Mouse (Mus musculus) cerebellum, postnatal 10 days (tissue): Measurements from ENCODE around the gene Lingo3.
A peak's percentile ranks its signal among the peaks of the same experiment; 100 is the strongest.

ENCODE experiments used
- DNase-seq, 2 experiments: peaks; one replicate each; pipeline ENCODE4 v3.0.0; 2021; ENCODE audit warnings: mixed read lengths in 2 of 2

Lingo3 gene

DNA sequence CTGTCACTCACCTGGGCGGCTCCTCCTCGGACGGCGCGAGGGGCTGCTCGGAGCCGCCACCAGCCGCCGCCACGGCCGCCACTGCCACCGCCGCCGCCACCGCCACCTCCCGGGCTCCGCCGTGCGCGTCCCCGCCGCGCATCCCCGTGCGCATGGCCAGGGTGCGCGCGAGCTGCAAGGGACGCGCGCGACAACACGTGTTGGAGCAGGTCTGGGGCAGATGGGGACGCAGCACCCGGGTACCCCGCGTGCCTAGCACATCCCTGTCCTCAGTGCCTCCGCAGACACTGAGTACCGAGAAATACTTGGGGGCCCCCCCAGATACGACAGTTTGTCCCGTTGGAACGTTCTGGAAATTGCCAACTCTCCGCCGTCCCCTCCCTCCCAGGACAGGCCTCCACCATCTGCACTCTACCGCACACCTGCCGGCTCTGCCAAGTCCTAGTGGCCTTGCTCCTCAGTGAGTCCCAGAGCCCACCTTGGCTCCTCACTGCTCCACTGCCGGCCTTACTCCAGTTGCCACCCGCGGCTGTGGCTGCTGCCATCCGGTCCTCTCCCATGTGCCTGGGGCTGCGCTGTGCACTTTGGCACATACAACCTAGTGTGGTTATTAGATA lies at the start of gene Lingo3:
Gene Lingo3 (minus strand): TSS at position 109 of the 617 bp plus-strand sequence.
- peak; percentile 82 to 85 for DNase-seq

GRCm38 (mm10) chr10:80887181-80887580 lies 43.3 kb upstream of the Lingo3 start:
- peak; percentile 85 to 88 for DNase-seq

- DNase-seq: peak; percentile 88 to 91
Observed at GRCm38 (mm10) chr10:80881301-80881700, 37.5 kb upstream of the Lingo3 start.

DNA sequence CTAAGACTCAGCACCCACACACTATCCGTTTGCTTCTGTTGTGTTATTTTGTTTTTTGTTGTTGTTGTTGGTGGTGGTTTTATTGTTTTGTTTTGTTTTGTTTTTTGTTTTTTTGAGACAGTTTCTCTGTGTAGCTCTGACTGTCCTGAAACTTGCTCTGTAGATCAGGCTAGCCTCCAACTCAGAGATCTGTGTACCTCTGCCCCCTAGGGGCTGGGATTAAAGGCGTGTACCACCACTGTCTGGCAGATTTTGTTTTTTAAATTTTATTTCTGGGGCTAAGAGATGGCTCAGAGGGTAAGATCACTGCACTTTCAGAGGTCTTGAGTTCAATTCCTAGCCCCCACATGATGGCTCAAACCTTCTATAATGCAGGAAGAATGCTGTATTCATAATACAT lies 37.1 kb upstream of the Lingo3 start:
- DNase-seq: no peak

- peak; percentile 83 to 88 for DNase-seq
Observed at GRCm38 (mm10) chr10:80880131-80880641, 36.3 kb upstream of the Lingo3 start.

DNA sequence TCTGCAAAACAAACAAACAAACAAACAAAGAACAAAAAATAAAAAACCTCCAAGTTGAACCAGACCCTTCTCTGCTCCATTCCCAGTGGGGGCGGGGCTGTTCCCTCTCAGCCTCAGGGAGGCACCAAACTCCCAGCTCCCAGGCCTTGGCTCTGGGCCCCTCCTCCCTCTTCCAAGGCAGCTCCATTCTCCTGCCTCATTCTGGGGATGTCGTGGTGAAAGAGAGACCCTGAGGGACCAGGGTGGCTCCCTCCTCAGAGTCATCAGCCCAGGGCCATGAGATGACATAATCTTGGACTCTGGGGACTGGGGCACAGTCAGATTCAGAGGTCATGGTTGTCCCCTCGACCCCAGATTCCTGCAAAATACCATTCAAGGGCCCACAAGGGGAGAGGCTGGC lies 32.8 kb upstream of the Lingo3 start:
- DNase-seq: peak in 1 of 2 experiments; percentile 55

DNA sequence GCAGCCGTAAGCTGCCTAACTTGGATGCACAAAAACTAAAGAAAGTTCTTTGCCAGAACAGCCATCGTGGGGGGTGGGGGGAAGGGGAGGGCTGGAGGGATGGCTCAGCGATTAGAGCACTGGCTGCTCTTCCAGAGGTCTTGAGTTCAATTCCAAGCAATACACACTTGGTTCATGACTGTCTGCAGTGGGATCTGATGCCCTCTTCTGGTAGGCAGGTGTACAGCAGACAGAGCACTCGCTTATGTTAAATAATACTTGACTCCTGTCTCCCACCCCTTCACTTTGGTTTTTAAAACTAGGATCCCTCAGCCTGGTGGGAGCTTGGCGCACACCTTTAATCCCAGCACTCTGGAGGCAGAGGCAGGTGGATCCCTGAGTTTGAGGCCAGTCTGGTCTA lies 32.2 kb upstream of the Lingo3 start:
- DNase-seq: peak; percentile 83 to 87

DNA sequence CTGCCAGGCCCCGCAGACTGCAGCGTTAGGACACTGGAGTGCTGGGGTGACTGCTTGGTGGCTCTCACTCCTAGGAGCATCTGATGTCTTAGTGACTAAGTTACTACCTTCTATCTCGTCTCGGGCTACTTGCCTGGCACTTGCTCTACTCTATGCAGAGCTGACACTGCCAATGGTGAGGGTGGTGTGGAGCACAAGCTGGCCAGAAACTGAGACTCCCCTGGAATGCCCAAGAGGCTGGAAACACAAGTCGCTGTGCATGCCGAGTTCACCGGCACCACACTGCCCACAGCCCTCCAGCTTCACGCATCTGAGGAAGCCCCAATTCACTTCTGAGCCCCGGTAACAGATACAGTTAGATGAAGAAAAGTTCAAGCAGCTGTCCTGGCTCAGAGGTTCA lies 30.2 kb upstream of the Lingo3 start:
- no peak for DNase-seq

DNA sequence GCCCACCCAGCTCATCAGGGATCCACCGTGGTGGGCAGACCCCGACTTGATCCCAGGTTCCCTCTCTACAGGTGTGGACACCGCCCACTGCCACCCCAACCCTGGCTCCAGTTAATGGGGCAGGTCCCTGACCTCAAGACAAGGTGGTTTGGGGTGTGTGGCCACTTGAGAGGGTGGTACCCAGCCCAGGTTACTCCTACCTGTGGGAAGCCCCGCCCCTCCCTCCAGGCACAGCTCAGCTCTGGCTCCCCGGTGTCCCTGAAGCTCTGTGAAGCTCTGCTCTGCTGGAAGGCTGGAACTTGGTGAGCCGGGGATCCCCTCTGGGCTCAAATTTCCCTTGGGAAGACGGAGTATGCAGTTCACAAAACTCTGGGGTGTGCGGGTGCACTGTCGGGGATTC lies 27.7 kb upstream of the Lingo3 start, which contains the start of gene Tmprss9:
Gene Tmprss9 (plus strand): TSS at position 268 of the 400 bp plus-strand sequence.
- no peak for DNase-seq

GRCm38 (mm10) chr10:80870993-80871392 lies 27.2 kb upstream of the Lingo3 start:
- no peak for DNase-seq

- DNase-seq: peak; percentile 75 to 86
Observed at GRCm38 (mm10) chr10:80864446-80864845, 20.6 kb upstream of the Lingo3 start.

DNA sequence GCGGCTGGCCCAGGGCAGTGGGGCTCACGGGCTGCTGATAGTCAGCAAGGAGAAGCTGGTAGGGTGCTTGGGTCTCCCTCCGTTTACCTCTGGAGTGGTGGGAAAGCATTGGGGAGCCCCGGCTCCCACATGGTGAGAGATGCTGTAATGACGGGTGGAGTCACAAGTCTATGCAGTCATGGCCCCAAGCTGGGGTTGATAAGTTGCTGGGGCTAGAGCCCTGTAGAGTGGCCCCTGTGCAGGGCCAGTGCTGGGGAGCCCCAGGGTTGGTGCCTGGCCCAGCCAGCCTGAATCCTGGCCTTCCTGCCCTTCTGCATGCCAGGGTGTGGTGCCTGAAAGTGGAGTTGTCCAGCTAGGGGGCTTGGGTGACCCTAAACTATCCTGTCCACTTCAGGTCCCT lies 18.5 kb upstream of the Lingo3 start:
- DNase-seq: no peak

DNA sequence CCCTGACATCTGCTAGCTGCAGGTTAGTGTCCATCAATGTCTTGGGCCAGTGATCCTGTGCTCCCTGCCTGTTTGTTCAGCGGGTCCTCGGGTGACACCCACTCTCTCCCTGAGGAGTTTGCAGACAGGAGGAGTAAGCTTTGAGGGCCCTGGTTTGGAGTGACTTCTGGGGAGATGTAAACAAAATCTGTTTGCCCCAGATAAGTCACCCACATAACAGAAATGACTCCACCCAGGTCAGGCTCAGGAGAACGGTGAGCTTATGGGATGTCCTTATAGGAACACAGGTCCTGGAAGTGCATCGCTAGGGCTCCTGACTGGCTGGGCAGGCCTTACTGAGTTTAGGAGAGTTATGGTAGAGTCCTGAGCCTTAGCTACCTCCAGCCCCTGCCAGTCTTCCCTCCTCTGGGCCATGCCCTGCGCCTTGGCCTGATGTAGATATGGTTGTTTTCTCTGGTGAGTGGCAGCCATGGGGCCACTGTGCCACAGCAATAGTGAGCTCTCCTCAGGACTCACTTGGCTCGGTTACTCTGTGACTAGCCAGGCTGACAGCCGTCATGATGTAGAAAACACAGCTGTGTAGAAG lies 14.6 kb upstream of the Lingo3 start:
- no peak for DNase-seq

GRCm38 (mm10) chr10:80857848-80858247 lies 14.0 kb upstream of the Lingo3 start:
- no peak for DNase-seq

GRCm38 (mm10) chr10:80857386-80857785 lies 13.5 kb upstream of the Lingo3 start:
- DNase-seq: no peak

- DNase-seq: no peak
Observed at GRCm38 (mm10) chr10:80856908-80857307, 13.1 kb upstream of the Lingo3 start.

DNA sequence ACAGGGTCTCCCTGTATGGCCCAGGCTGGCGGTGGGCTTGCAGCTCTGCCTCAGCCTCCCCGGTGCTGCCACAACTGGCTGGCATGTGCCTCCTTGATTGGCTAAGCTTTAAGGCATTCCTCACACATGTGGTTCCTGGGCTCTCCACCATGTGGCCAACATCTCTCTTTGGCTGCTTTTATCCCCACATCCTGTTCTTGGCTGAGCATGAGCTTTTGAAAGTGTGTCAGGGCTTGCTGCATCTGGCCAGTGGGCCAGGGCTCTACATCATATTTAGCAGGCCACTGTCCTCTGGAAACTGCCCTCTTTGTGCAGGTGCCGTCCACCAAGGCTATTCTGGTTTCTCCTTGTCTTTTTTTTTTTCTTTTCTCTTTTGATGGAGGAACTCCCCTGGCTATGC lies 12.4 kb upstream of the Lingo3 start:
- no peak for DNase-seq

GRCm38 (mm10) chr10:80855749-80856073 lies 11.9 kb upstream of the Lingo3 start:
- DNase-seq: peak in 1 of 2 experiments; percentile 56

GRCm38 (mm10) chr10:80854913-80855748 lies 11.3 kb upstream of the Lingo3 start, which contains the start of the genes Lsm7 and Sppl2b:
Gene Lsm7 (minus strand): TSS chr10:80855209.
Gene Sppl2b (plus strand): TSS chr10:80855275.
- peak; percentile 99 for DNase-seq

GRCm38 (mm10) chr10:80848571-80848970 lies 4.7 kb upstream of the Lingo3 start:
- peak in 1 of 2 experiments; percentile 51 for DNase-seq

- DNase-seq: no peak
Observed at GRCm38 (mm10) chr10:80845732-80846131, 1.9 kb upstream of the Lingo3 start.

DNA sequence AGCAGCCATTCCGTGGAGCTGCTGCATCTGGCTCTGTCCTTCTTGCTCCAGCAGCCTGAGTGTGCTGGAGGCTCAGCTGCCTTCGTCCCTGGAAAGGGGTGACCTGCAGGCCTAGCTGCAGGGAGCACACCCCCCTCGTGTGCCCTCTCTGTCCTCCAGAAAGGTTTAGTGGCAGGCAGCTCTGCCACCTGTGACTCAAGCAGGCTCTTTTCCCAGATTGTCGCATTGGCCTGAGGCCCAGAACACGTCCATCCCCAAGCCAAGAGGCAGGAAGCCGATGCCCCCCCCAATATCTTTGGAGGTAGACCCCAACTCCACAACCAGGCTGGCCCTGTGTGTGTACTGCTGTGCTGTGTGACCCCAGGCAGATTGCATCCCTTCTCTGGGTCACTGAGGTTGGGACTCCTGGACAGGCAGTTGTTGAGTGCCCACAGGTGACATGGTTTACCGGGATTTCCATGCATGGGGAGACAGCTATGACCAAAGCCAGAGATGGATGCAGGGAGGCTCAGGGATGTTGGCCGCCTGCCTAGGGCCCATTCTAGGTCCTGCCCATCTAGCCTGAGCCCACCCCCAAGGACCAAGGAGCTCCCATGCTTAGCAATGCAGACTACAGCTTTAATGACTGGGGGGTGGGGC lies 1.3 kb upstream of the Lingo3 start:
- DNase-seq: peak; percentile 86
